Mouse (Mus musculus) thymus, postnatal 25 days (tissue): ENCODE measurements around the gene Plch2.
"Not testable (repeated sequence)": the region's sequence is repeated elsewhere in the genome, so short reads cannot be mapped to it uniquely, and the experiment has no call there.

Experiments used
- DNase-seq: peaks from one replicate; pipeline ENCODE4 v3.0.0; 2022

The Plch2 gene

GRCm38 (mm10) chr4:155056724-155057123, at the start of gene Plch2:
TSS of gene Plch2 (minus strand) at chr4:155056784.
- DNase-seq = no peak

GRCm38 (mm10) chr4:155098572-155098971, 42.0 kb upstream of the Plch2 start:
- DNase-seq = no peak

- no peak for DNase-seq
These were observed 40.9 kb upstream of the Plch2 start for GRCm38 (mm10) chr4:155097452-155097851.

- no peak for DNase-seq
These were observed 39.4 kb upstream of the Plch2 start for GRCm38 (mm10) chr4:155095967-155096366.

- DNase-seq = peak; percentile 79
These were observed 38.8 kb upstream of the Plch2 start for GRCm38 (mm10) chr4:155095238-155095900.

GRCm38 (mm10) chr4:155094565-155094964, 38.0 kb upstream of the Plch2 start:
- DNase-seq = peak; percentile 69

GRCm38 (mm10) chr4:155093431-155094149, 37.0 kb upstream of the Plch2 start:
- no peak for DNase-seq

- no peak for DNase-seq
These were observed 36.3 kb upstream of the Plch2 start for GRCm38 (mm10) chr4:155092718-155093430.

GRCm38 (mm10) chr4:155090688-155091449, 34.3 kb upstream of the Plch2 start:
- DNase-seq = no peak

- DNase-seq = no peak
These were observed 33.6 kb upstream of the Plch2 start for GRCm38 (mm10) chr4:155090147-155090546.

GRCm38 (mm10) chr4:155089241-155089640, 32.7 kb upstream of the Plch2 start:
- no peak for DNase-seq

GRCm38 (mm10) chr4:155086108-155087024, 29.8 kb upstream of the Plch2 start, which contains the start of the genes Rer1 and Morn1:
TSS of gene Rer1 (minus strand) at chr4:155086382.
TSS of gene Morn1 (plus strand) at chr4:155086577.
- peak; percentile 99 for DNase-seq

- DNase-seq = no peak
These were observed 28.9 kb upstream of the Plch2 start for GRCm38 (mm10) chr4:155085206-155086107.

- no peak for DNase-seq
These were observed 27.8 kb upstream of the Plch2 start for GRCm38 (mm10) chr4:155084351-155084750.

GRCm38 (mm10) chr4:155083553-155083952, 27.0 kb upstream of the Plch2 start:
- DNase-seq = no peak

- DNase-seq = no peak
These were observed 23.1 kb upstream of the Plch2 start for GRCm38 (mm10) chr4:155079666-155080065.

- not testable (repeated sequence) for DNase-seq
These were observed 22.2 kb upstream of the Plch2 start for GRCm38 (mm10) chr4:155078808-155079207.

- no peak for DNase-seq
These were observed 20.1 kb upstream of the Plch2 start for GRCm38 (mm10) chr4:155076677-155077076.

GRCm38 (mm10) chr4:155075813-155076212, 19.2 kb upstream of the Plch2 start:
- DNase-seq = no peak

- no peak for DNase-seq
These were observed 18.6 kb upstream of the Plch2 start for GRCm38 (mm10) chr4:155075137-155075536.

GRCm38 (mm10) chr4:155074418-155074817, 17.8 kb upstream of the Plch2 start:
- DNase-seq = no peak
